Mouse (Mus musculus): ENCODE results near the gene Thegl. TPM values are rescaled to one million over a fixed set of nuclear protein-coding genes. Genes with fewer than 3 reads are reported as not detected.
"Not testable (repeated sequence)": the region's sequence is repeated elsewhere in the genome, so short reads cannot be mapped to it uniquely, and the experiment has no call there.

Thegl gene
- polyA plus RNA-seq, 1 experiment from 2014 or later = 0.28 TPM

- Histone ChIP-seq H3K36me3 (ENCODE audit: control insufficient read depth, insufficient read depth, low read length) (no peaks in the 10 kb centered on the region), H3K9ac (ENCODE audit: low read length) (no peak overlapping the region), H3K9me3 (ENCODE audit: control insufficient read depth, low read length) (no peaks in the 10 kb centered on the region), H3K4me1 (ENCODE audit: control insufficient read depth, insufficient read depth, low read length) (no peaks in the 10 kb centered on the region), H3K27ac (ENCODE audit: low read depth, low read length) (no peak overlapping the region), H3K27me3 (ENCODE audit: control insufficient read depth, insufficient read depth, low read length) (no peaks in the 10 kb centered on the region), H3K4me2 (ENCODE audit: low read depth) (no peak overlapping the region), H3K4me3 (ENCODE audit: low read depth, low read length) (no peak overlapping the region)
- ATAC-seq (ENCODE audit: insufficient read depth, low FRiP score, low TSS enrichment) = no peak
- DNase-seq (ENCODE audit: low spot score) = peak; percentile 26
- WGBS = 80% methylated on average over 5 of the region's 5 CpGs
Observed at GRCm38 (mm10) chr5:77029735-77030134, 13.9 kb downstream of the Thegl start.

- ATAC-seq (ENCODE audit: insufficient read depth, low FRiP score, low TSS enrichment) = not testable (repeated sequence)
Observed at GRCm38 (mm10) chr5:77035101-77035500, 19.3 kb downstream of the Thegl start.

GRCm38 (mm10) chr5:77038451-77038850, 22.6 kb downstream of the Thegl start:
- H3K4me1 ChIP-seq (ENCODE audit: control insufficient read depth, insufficient read depth, low read length) = no peaks in the 10 kb centered on the region
- H3K4me2 ChIP-seq (ENCODE audit: low read depth) = no peak overlapping the region
- no peaks in the 10 kb centered on the region for H3K36me3 ChIP-seq (ENCODE audit: control insufficient read depth, insufficient read depth, low read length)
- H3K27ac ChIP-seq (ENCODE audit: low read depth, low read length) = no peak overlapping the region
- DNase-seq (ENCODE audit: low spot score) = no peak
- ATAC-seq (ENCODE audit: insufficient read depth, low FRiP score, low TSS enrichment) = no peak
- 86% methylated on average over 10 of the region's 10 CpGs for WGBS
- H3K9me3 ChIP-seq (ENCODE audit: control insufficient read depth, low read length) = no peaks in the 10 kb centered on the region
- H3K9ac ChIP-seq (ENCODE audit: low read length) = no peak overlapping the region
- no peaks in the 10 kb centered on the region for H3K27me3 ChIP-seq (ENCODE audit: control insufficient read depth, insufficient read depth, low read length)
- H3K4me3 ChIP-seq (ENCODE audit: low read depth, low read length) = no peak overlapping the region

More at GRCm38 (mm10) chr5:77035101-77035500, 19.3 kb downstream of the Thegl start:
- H3K27me3 ChIP-seq (ENCODE audit: control insufficient read depth, insufficient read depth, low read length); H3K4me2 ChIP-seq (ENCODE audit: low read depth); H3K9ac ChIP-seq (ENCODE audit: low read length); DNase-seq (ENCODE audit: low spot score); H3K36me3 ChIP-seq (ENCODE audit: control insufficient read depth, insufficient read depth, low read length); H3K4me1 ChIP-seq (ENCODE audit: control insufficient read depth, insufficient read depth, low read length); H3K9me3 ChIP-seq (ENCODE audit: control insufficient read depth, low read length); H3K4me3 ChIP-seq (ENCODE audit: low read depth, low read length); H3K27ac ChIP-seq (ENCODE audit: low read depth, low read length): not testable (repeated sequence)

GRCm38 (mm10) chr5:77039391-77039790, 23.6 kb downstream of the Thegl start:
- Histone ChIP-seq H3K9me3 (ENCODE audit: control insufficient read depth, low read length) (no peaks in the 10 kb centered on the region), H3K9ac (ENCODE audit: low read length) (no peak overlapping the region), H3K4me1 (ENCODE audit: control insufficient read depth, insufficient read depth, low read length) (no peaks in the 10 kb centered on the region), H3K27me3 (ENCODE audit: control insufficient read depth, insufficient read depth, low read length) (no peaks in the 10 kb centered on the region), H3K4me3 (ENCODE audit: low read depth, low read length) (no peak overlapping the region), H3K4me2 (ENCODE audit: low read depth) (no peak overlapping the region), H3K36me3 (ENCODE audit: control insufficient read depth, insufficient read depth, low read length) (no peaks in the 10 kb centered on the region), H3K27ac (ENCODE audit: low read depth, low read length) (no peak overlapping the region)
- ATAC-seq (ENCODE audit: insufficient read depth, low FRiP score, low TSS enrichment) = no peak
- DNase-seq (ENCODE audit: low spot score) = no peak

GRCm38 (mm10) chr5:77044362-77044761, 28.5 kb downstream of the Thegl start:
- H3K27me3 ChIP-seq (ENCODE audit: control insufficient read depth, insufficient read depth, low read length) = no peaks in the 10 kb centered on the region
- whole genome bisulfite sequencing = 57% methylated on average over 5 of the region's 5 CpGs
- H3K36me3 ChIP-seq (ENCODE audit: control insufficient read depth, insufficient read depth, low read length) = no peaks in the 10 kb centered on the region
- no peak overlapping the region for H3K4me3 ChIP-seq (ENCODE audit: low read depth, low read length)
- no peak overlapping the region for H3K27ac ChIP-seq (ENCODE audit: low read depth, low read length)
- DNase-seq (ENCODE audit: low spot score) (no peak), ATAC-seq (ENCODE audit: insufficient read depth, low FRiP score, low TSS enrichment) (no peak)
- H3K9ac ChIP-seq (ENCODE audit: low read length) = no peak overlapping the region
- no peaks in the 10 kb centered on the region for H3K9me3 ChIP-seq (ENCODE audit: control insufficient read depth, low read length)
- no peaks in the 10 kb centered on the region for H3K4me1 ChIP-seq (ENCODE audit: control insufficient read depth, insufficient read depth, low read length)
- H3K4me2 ChIP-seq (ENCODE audit: low read depth) = no peak overlapping the region

- no peak overlapping the region for H3K27ac ChIP-seq (ENCODE audit: low read depth, low read length)
- no peaks in the 10 kb centered on the region for H3K27me3 ChIP-seq (ENCODE audit: control insufficient read depth, insufficient read depth, low read length)
- DNase-seq (ENCODE audit: low spot score) (no peak), ATAC-seq (ENCODE audit: insufficient read depth, low FRiP score, low TSS enrichment) (no peak)
- H3K9me3 ChIP-seq (ENCODE audit: control insufficient read depth, low read length) = no peaks in the 10 kb centered on the region
- H3K4me2 ChIP-seq (ENCODE audit: low read depth) = no peak overlapping the region
- H3K36me3 ChIP-seq (ENCODE audit: control insufficient read depth, insufficient read depth, low read length) = no peaks in the 10 kb centered on the region
- H3K4me3 ChIP-seq (ENCODE audit: low read depth, low read length) = no peak overlapping the region
- 95% methylated on average over 5 of the region's 5 CpGs for WGBS
- no peak overlapping the region for H3K9ac ChIP-seq (ENCODE audit: low read length)
- H3K4me1 ChIP-seq (ENCODE audit: control insufficient read depth, insufficient read depth, low read length) = no peaks in the 10 kb centered on the region
Observed at GRCm38 (mm10) chr5:77052616-77053015, 36.8 kb downstream of the Thegl start.

GRCm38 (mm10) chr5:77056881-77057440, 41.1 kb downstream of the Thegl start:
- H3K27ac ChIP-seq (ENCODE audit: low read depth, low read length) = no peak overlapping the region
- ATAC-seq (ENCODE audit: insufficient read depth, low FRiP score, low TSS enrichment) = no peak
- no peaks in the 10 kb centered on the region for H3K36me3 ChIP-seq (ENCODE audit: control insufficient read depth, insufficient read depth, low read length)
- H3K4me1 ChIP-seq (ENCODE audit: control insufficient read depth, insufficient read depth, low read length) = no peaks in the 10 kb centered on the region
- no peak for DNase-seq (ENCODE audit: low spot score)
- no peak overlapping the region for H3K9ac ChIP-seq (ENCODE audit: low read length)
- WGBS = 67% methylated on average over 12 of the region's 12 CpGs
- H3K9me3 ChIP-seq (ENCODE audit: control insufficient read depth, low read length) = no peaks in the 10 kb centered on the region
- no peak overlapping the region for H3K4me3 ChIP-seq (ENCODE audit: low read depth, low read length)
- H3K27me3 ChIP-seq (ENCODE audit: control insufficient read depth, insufficient read depth, low read length) = no peaks in the 10 kb centered on the region
- H3K4me2 ChIP-seq (ENCODE audit: low read depth) = no peak overlapping the region

GRCm38 (mm10) chr5:77060363-77060762, 44.5 kb downstream of the Thegl start:
- H3K9me3 ChIP-seq (ENCODE audit: control insufficient read depth, low read length) = no peaks in the 10 kb centered on the region
- no peaks in the 10 kb centered on the region for H3K36me3 ChIP-seq (ENCODE audit: control insufficient read depth, insufficient read depth, low read length)
- H3K4me2 ChIP-seq (ENCODE audit: low read depth) = no peak overlapping the region
- 43% methylated on average over 10 of the region's 10 CpGs for WGBS
- H3K9ac ChIP-seq (ENCODE audit: low read length) = no peak overlapping the region
- no peak overlapping the region for H3K27ac ChIP-seq (ENCODE audit: low read depth, low read length)
- no peak overlapping the region for H3K4me3 ChIP-seq (ENCODE audit: low read depth, low read length)
- no peaks in the 10 kb centered on the region for H3K4me1 ChIP-seq (ENCODE audit: control insufficient read depth, insufficient read depth, low read length)
- no peak for ATAC-seq (ENCODE audit: insufficient read depth, low FRiP score, low TSS enrichment)
- H3K27me3 ChIP-seq (ENCODE audit: control insufficient read depth, insufficient read depth, low read length) = no peaks in the 10 kb centered on the region
- DNase-seq (ENCODE audit: low spot score) = no peak

GRCm38 (mm10) chr5:77061372-77062038, 45.7 kb downstream of the Thegl start:
- Histone ChIP-seq H3K4me3 (ENCODE audit: low read depth, low read length) (no peak overlapping the region), H3K9me3 (ENCODE audit: control insufficient read depth, low read length) (no peaks in the 10 kb centered on the region), H3K4me1 (ENCODE audit: control insufficient read depth, insufficient read depth, low read length) (no peaks in the 10 kb centered on the region), H3K4me2 (ENCODE audit: low read depth) (no peak overlapping the region), H3K27me3 (ENCODE audit: control insufficient read depth, insufficient read depth, low read length) (no peaks in the 10 kb centered on the region), H3K9ac (ENCODE audit: low read length) (no peak overlapping the region), H3K27ac (ENCODE audit: low read depth, low read length) (no peak overlapping the region), H3K36me3 (ENCODE audit: control insufficient read depth, insufficient read depth, low read length) (no peaks in the 10 kb centered on the region)
- DNase-seq (ENCODE audit: low spot score) (peak; percentile 53), ATAC-seq (ENCODE audit: insufficient read depth, low FRiP score, low TSS enrichment) (no peak)
- WGBS = 33% methylated on average over 17 of the region's 17 CpGs

Data from neural tube, embryonic 11.5 days (tissue).